Mouse (Mus musculus): ENCODE measurements around the gene Birc3. TPM values are rescaled to one million over a fixed set of nuclear protein-coding genes. Genes with fewer than 3 reads are reported as not detected.

Birc3 gene
- polyA plus RNA-seq (2012; ENCODE audit: insufficient read depth, insufficient read length, missing spikeins) = 157 and 171 TPM in 2 replicates

DNA sequence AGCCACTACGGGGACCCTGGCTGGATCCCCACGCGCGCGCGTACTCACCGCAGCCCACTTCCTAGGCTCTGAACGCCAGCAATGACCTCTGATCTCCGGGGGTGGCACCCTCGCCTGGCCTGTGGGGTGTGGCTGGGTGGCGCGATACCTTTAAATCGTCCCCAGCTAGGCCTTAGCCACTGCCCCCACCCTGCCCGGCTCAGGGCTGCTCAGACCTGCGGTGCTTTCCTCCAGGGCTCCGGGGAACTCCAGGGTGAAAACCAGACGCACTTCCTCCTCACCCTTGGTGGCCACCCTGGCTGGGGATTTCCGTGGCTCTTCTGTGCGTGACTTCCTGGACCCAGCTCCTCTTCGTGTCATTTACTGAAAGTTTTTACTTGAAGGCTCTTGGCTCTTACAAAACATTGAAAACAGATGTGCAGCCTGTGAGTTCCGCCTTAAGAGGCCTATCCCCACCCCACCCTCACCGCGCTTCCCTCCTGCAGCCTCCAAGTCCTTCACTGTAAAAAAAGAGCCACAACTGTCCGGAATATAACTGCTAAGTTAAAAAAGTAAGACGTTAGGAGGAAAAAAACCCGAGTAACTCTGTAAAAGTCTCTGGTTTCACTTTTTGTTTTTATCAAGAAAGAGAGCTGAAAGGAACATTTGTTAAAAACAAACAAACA, at the start of gene Birc3:
Birc3 (minus strand) TSS at position 412 of the 665 bp plus-strand sequence.
- H3K27ac ChIP-seq (ENCODE audit: insufficient read depth, low read depth, low read length) = peak within 1 kb of the TSS; percentile 76
- H3K4me1 ChIP-seq (ENCODE audit: control insufficient read depth, insufficient read depth, low read length) = peaks cover 21% of the 10 kb centered on the region
- H3K4me3 ChIP-seq (ENCODE audit: insufficient read depth, low read length) = peak within 1 kb of the TSS; percentile 62
- TF ChIP-seq POLR2A (IDR thresholded peaks at IDR 0.05; ENCODE audit: borderline replicate concordance, low read depth, low read length) = 0 out of 2 replicates have a peak, but pooled peaks have one; percentile 62
- no peak for TF ChIP-seq CTCF (IDR thresholded peaks at IDR 0.05; ENCODE audit: low read depth, low read length)

DNA sequence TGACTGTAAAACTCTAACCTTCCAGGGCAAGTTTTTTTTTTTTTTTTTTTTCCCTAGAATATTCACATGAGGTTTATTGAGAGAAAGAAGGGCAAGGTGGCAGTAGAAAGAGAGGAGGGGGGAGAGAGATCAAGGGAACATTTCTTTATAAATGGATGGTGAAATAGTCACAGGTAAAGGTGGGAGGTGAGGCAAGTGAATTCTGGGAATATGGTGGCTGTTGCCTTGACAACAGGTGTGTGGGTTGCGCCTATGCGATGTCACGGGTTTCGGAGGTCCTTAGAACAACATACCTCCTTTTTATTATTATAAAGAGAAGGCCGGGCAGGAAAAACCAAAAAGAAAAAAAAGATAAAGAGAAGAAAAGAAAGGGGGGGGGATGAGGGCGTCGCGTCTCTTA, 41.9 kb upstream of the Birc3 start:
- H3K27ac ChIP-seq (ENCODE audit: insufficient read depth, low read depth, low read length) = no peak overlapping the region
- H3K4me3 ChIP-seq (ENCODE audit: insufficient read depth, low read length) = no peak overlapping the region
- no peak for TF ChIP-seq CTCF (IDR thresholded peaks at IDR 0.05; ENCODE audit: low read depth, low read length)
- TF ChIP-seq POLR2A (IDR thresholded peaks at IDR 0.05; ENCODE audit: borderline replicate concordance, low read depth, low read length) = no peak
- H3K4me1 ChIP-seq (ENCODE audit: control insufficient read depth, insufficient read depth, low read length) = 0 out of 2 replicates have a peak, but pooled peaks cover 3% of the 10 kb centered on the region

DNA sequence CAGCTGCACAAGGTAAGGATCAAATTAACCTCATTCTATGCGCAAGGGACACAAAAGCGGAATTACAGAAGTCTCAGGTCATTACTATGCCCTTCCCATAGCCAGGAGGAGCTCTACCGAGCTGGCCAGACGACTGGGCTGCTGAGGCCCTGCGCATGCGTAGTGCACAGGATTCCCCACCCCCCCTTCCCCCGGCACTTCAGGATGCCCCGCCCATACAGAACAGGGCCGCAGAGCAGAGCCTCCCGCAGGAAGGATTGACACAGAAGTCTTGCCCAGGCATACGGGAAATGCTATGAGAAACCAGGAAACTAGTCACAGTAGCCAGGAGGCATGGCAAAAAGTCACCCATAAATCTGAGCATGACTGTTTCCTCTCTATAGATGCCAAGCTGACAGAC, 41.5 kb upstream of the Birc3 start:
- Histone ChIP-seq H3K4me1 (ENCODE audit: control insufficient read depth, insufficient read depth, low read length) (0 out of 2 replicates have a peak, but pooled peaks cover 3% of the 10 kb centered on the region), H3K4me3 (ENCODE audit: insufficient read depth, low read length) (no peak overlapping the region), H3K27ac (ENCODE audit: insufficient read depth, low read depth, low read length) (no peak overlapping the region)
- no peak for TF ChIP-seq POLR2A (IDR thresholded peaks at IDR 0.05; ENCODE audit: borderline replicate concordance, low read depth, low read length)
- no peak for TF ChIP-seq CTCF (IDR thresholded peaks at IDR 0.05; ENCODE audit: low read depth, low read length)

DNA sequence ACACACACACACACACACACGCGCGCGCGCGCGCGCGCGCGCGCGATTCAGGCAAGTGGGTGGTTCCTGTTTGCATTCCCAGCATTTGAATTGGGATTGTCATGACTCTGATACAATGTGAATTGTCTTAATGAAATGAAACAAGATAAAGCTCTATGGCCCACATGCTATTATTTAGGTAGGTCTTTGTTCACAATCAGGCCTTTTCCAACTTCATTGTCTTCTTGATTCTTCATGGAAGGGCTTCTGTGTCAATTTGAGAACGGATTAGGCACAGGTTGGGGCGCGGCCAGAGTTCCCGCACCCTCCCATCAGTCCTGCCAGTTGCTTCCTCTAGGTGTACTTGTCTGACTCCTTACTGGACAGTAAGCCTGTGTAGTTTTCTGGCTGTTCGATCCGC, 41.0 kb upstream of the Birc3 start:
- no peak for TF ChIP-seq POLR2A (IDR thresholded peaks at IDR 0.05; ENCODE audit: borderline replicate concordance, low read depth, low read length)
- TF ChIP-seq CTCF (IDR thresholded peaks at IDR 0.05; ENCODE audit: low read depth, low read length) = no peak
- Histone ChIP-seq H3K4me1 (ENCODE audit: control insufficient read depth, insufficient read depth, low read length) (0 out of 2 replicates have a peak, but pooled peaks cover 3% of the 10 kb centered on the region), H3K4me3 (ENCODE audit: insufficient read depth, low read length) (no peak overlapping the region), H3K27ac (ENCODE audit: insufficient read depth, low read depth, low read length) (no peak overlapping the region)

DNA sequence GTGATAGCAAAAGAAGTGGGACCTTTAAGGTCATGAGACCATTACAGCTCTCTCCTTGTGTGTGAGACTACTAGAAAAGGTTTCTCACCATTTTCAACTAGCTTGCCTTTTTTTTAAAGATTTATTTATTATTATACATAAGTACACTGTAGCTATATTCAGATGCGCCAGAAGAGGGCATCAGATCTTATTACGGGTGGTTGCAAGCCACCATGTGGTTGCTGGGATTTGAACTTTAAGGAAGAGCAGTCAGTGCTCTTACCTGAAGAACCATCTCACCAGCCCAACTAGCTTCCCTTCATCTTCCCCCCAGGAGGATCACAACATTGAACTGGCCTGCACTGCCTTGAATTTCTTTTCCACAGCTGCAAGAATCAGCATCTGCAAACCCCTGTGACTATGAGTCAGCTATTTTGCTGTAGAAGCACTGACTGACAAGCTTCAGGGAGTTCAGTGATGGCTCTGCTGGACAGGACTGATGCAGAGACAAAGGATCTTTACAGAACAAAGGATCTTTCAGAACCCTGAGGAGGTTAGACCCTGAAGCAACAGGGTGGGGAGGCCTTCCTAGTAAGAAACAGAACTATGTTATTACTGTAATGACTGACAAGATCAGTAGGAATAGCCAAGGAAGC, 34.5 kb upstream of the Birc3 start:
- TF ChIP-seq POLR2A (IDR thresholded peaks at IDR 0.05; ENCODE audit: borderline replicate concordance, low read depth, low read length) = no peak
- no peak for TF ChIP-seq CTCF (IDR thresholded peaks at IDR 0.05; ENCODE audit: low read depth, low read length)
- H3K4me3 ChIP-seq (ENCODE audit: insufficient read depth, low read length) = no peak overlapping the region
- no peak overlapping the region for H3K27ac ChIP-seq (ENCODE audit: insufficient read depth, low read depth, low read length)

DNA sequence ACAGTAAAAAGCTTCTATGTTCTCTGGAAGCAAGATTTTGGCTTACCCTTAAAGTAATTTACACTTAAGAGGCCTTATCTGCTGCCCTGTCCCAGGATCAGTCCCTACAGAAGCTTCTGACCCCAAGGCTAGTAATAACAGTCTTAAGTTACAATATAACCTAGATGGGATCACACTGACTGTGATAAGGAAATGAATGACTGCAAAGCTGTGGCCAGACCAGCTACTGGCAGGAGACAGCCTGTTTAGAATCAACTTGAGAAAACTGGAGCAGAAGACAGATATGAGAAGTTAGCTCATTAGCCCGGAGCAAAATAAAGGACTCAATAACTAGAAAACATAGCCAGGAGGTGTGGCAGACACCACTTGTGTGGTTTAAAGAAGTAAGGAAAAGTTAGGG, 33.6 kb upstream of the Birc3 start:
- no peak overlapping the region for H3K4me3 ChIP-seq (ENCODE audit: insufficient read depth, low read length)
- H3K27ac ChIP-seq (ENCODE audit: insufficient read depth, low read depth, low read length) = no peak overlapping the region
- TF ChIP-seq CTCF (IDR thresholded peaks at IDR 0.05; ENCODE audit: low read depth, low read length) (no peak), POLR2A (IDR thresholded peaks at IDR 0.05; ENCODE audit: borderline replicate concordance, low read depth, low read length) (no peak)
- H3K4me1 ChIP-seq (ENCODE audit: control insufficient read depth, insufficient read depth, low read length) = no peaks in the 10 kb centered on the region

More for the DNA sequence above, 34.5 kb upstream of the Birc3 start:
- H3K4me1 ChIP-seq (ENCODE audit: control insufficient read depth, insufficient read depth, low read length) = no peaks in the 10 kb centered on the region

DNA sequence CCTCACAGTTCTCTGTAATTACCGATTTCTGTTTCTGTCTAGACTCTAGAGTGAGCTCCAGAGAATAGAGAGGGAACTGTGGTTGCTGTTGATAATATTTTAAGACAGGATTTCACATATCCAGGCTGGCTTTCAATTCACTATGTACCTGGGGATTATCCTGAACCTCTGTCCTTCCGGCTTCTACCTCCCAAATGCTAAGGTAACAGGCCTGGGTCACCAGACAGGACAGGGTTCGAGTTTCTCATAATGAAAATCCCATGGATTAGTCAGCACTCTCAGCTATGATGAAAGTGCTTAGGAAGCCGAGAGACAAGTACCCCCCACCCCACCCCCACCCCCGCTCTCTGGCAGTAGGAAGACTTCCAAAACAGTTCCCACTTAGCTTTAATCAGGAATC, 30.8 kb upstream of the Birc3 start:
- H3K4me1 ChIP-seq (ENCODE audit: control insufficient read depth, insufficient read depth, low read length) = no peaks in the 10 kb centered on the region
- no peak overlapping the region for H3K4me3 ChIP-seq (ENCODE audit: insufficient read depth, low read length)
- TF ChIP-seq POLR2A (IDR thresholded peaks at IDR 0.05; ENCODE audit: borderline replicate concordance, low read depth, low read length) (no peak), CTCF (IDR thresholded peaks at IDR 0.05; ENCODE audit: low read depth, low read length) (no peak)
- no peak overlapping the region for H3K27ac ChIP-seq (ENCODE audit: insufficient read depth, low read depth, low read length)

DNA sequence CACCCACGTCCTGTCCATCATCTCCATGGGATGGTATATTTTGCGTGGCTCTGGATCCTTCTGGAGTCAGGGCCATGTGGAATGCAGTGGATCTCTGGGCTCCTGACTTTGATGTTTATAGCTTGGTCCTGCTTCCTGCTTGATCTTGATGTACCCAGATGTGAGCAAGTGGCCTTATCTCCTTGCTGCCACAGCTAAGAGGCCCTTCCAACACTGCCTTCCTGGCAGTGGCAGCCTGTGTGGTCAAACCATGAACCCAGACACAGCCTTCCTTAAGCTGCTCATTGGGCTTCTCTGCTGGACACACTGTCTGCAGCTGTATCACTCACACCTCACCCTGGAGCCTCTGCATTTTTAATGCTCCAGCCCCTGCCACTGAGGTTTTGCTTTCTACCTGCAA, 30.3 kb upstream of the Birc3 start:
- Histone ChIP-seq H3K4me1 (ENCODE audit: control insufficient read depth, insufficient read depth, low read length) (no peaks in the 10 kb centered on the region), H3K4me3 (ENCODE audit: insufficient read depth, low read length) (no peak overlapping the region), H3K27ac (ENCODE audit: insufficient read depth, low read depth, low read length) (no peak overlapping the region)
- TF ChIP-seq CTCF (IDR thresholded peaks at IDR 0.05; ENCODE audit: low read depth, low read length) = no peak
- no peak for TF ChIP-seq POLR2A (IDR thresholded peaks at IDR 0.05; ENCODE audit: borderline replicate concordance, low read depth, low read length)

DNA sequence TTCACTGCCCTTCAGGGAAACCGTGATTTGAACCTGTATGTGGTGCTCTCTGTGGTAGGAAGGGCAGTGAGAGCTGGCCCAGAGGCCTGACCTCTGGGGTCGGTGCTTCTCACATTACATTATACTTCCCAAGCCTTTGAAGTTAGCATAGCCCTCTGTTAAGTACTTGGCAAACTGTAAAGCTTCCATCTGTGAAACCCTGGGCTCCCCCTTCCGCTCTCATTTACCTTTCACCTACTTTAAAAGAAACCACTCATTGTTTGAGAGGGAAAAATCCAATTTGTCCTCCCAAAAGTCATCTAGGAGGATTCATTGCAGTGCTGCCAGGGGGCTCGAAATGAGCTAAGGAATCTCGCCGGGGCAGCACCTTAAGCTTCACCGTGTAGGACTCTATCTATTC, 29.3 kb upstream of the Birc3 start:
- H3K4me3 ChIP-seq (ENCODE audit: insufficient read depth, low read length) = no peak overlapping the region
- H3K27ac ChIP-seq (ENCODE audit: insufficient read depth, low read depth, low read length) = no peak overlapping the region
- no peaks in the 10 kb centered on the region for H3K4me1 ChIP-seq (ENCODE audit: control insufficient read depth, insufficient read depth, low read length)
- TF ChIP-seq CTCF (IDR thresholded peaks at IDR 0.05; ENCODE audit: low read depth, low read length) (no peak), POLR2A (IDR thresholded peaks at IDR 0.05; ENCODE audit: borderline replicate concordance, low read depth, low read length) (no peak)

DNA sequence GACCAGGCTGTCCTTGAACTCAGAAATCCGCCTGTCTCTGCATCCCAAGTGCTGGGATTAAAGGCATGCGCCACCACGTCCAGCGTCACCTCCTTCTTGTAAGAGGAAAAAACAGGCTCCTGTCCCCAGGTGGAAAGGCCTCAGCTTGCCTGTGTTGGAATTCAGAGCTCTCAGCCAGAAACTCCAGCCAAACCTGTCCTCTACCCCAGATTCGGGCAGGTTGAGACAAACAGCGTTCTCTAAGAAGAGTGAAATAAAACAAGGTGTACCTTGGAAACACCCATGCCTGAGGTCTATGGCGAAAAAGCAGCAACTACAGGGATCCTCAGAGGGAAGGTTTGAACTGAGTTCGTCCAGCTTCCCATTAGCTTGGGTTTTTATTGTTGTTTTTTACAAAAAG, 28.0 kb upstream of the Birc3 start:
- Histone ChIP-seq H3K27ac (ENCODE audit: insufficient read depth, low read depth, low read length) (no peak overlapping the region), H3K4me1 (ENCODE audit: control insufficient read depth, insufficient read depth, low read length) (no peaks in the 10 kb centered on the region), H3K4me3 (ENCODE audit: insufficient read depth, low read length) (no peak overlapping the region)
- TF ChIP-seq POLR2A (IDR thresholded peaks at IDR 0.05; ENCODE audit: borderline replicate concordance, low read depth, low read length) (no peak), CTCF (IDR thresholded peaks at IDR 0.05; ENCODE audit: low read depth, low read length) (no peak)

Data from bone marrow macrophage, adult 2 months (primary cell).